Mouse (Mus musculus) liver, embryonic 13.5 days (tissue): Measurements from ENCODE around the gene Gm43552. TPM values are rescaled to one million over a fixed set of nuclear protein-coding genes. Genes with fewer than 3 reads are reported as not detected.
"Not testable (repeated sequence)": the region's sequence is repeated elsewhere in the genome, so short reads cannot be mapped to it uniquely, and the experiment has no call there.

Experiments
- ATAC-seq: fragments of 200-750 bp; cut with Nextera tagmentation; 2 replicates; pipeline ENCODE4 v1.8.0; 2017; ENCODE audit warnings: low read depth, mild to moderate bottlenecking, moderate number of reproducible peaks, moderate library complexity
- DNase-seq: peaks from one replicate; pipeline ENCODE4 v3.0.0; 2022
- H3K27ac ChIP-seq: fragments of 300-500 bp; sonication (generic); 2 replicates; pipeline ENCODE4 v1.5.1; 2015; ENCODE audit warnings: moderate library complexity, mild to moderate bottlenecking, inconsistent platforms
- H3K27me3 ChIP-seq: fragments of 300-500 bp; sonication (generic); 2 replicates; pipeline ENCODE4 v1.6.1; 2015; ENCODE audit warnings: mild to moderate bottlenecking, inconsistent platforms
- H3K36me3 ChIP-seq: fragments of 300-500 bp; sonication (generic); 2 replicates; pipeline ENCODE4 v1.6.1; 2015; ENCODE audit warnings: mild to moderate bottlenecking, inconsistent platforms
- H3K4me1 ChIP-seq: fragments of 300-500 bp; sonication (generic); replicated peaks from 2 replicates; pipeline ENCODE4 v1.6.1; 2015; ENCODE audit warnings: inconsistent platforms
- H3K4me2 ChIP-seq: fragments of 300-500 bp; sonication (generic); 2 replicates; pipeline ENCODE4 v1.6.1; 2015; ENCODE audit warnings: inconsistent platforms, mild to moderate bottlenecking, moderate library complexity
- H3K4me3 ChIP-seq: fragments of 300-500 bp; sonication (generic); replicated peaks from 2 replicates; pipeline ENCODE4 v1.5.1; 2015; ENCODE audit warnings: mild to moderate bottlenecking, inconsistent platforms
- H3K9ac ChIP-seq: fragments of 300-500 bp; sonication (generic); 2 replicates; pipeline ENCODE4 v1.6.1; 2015; ENCODE audit warnings: mild to moderate bottlenecking, inconsistent platforms
- H3K9me3 ChIP-seq: fragments of 300-500 bp; sonication (generic); replicated peaks from 2 replicates; pipeline ENCODE4 v1.6.1; 2016; ENCODE audit warnings: inconsistent platforms
- WGBS: fragments of 180-500 bp; shearing (Covaris S2); methylation state at CpG from one replicate; pipeline ENCODE4 v1.1.7; 2015; ENCODE audit not compliant: insufficient replicate concordance; 5-methylcytosine and 5-hydroxymethylcytosine counted together
- polyA plus RNA-seq: library from polyadenylated mRNA; unstranded; fragments of >200 nt; fragmentation: Nextera tagmentation; extraction: Ambion mirVana; gene quantifications from 2 replicates; pipeline ENCODE4 v1.2.1, GENCODE M21; 2015

Gene Gm43552
- 1.0 TPM in 1 of 2 replicates, not detected in the other for polyA plus RNA-seq

GRCm38 (mm10) chr5:65492716-65493531 is at the start of gene Gm43552:
Gene Gm43552, minus strand, starts transcription at chr5:65492833.
- H3K27ac ChIP-seq = peak within 1 kb of the TSS; percentile 89
- H3K9ac ChIP-seq = peak within 1 kb of the TSS; percentile 87
- H3K4me2 ChIP-seq = peak within 1 kb of the TSS; percentile 93
- DNase-seq (peak; percentile 88), ATAC-seq (peak; percentile 94)
- H3K9me3 ChIP-seq = no peaks in the 10 kb centered on the region
- H3K36me3 ChIP-seq = no peaks in the 10 kb centered on the region
- peaks cover 24% of the 10 kb centered on the region for H3K4me1 ChIP-seq
- WGBS = under 1% methylated on average over 69 of the region's 69 CpGs
- H3K4me3 ChIP-seq = peak within 1 kb of the TSS; percentile 87
- peaks cover 8% of the 10 kb centered on the region for H3K27me3 ChIP-seq

GRCm38 (mm10) chr5:65541889-65542288 is 49.3 kb upstream of the Gm43552 start:
- no peak for ATAC-seq
- Histone ChIP-seq H3K9me3 (no peaks in the 10 kb centered on the region), H3K36me3 (peaks cover 23% of the 10 kb centered on the region), H3K27ac (no peak overlapping the region), H3K4me3 (no peak overlapping the region), H3K9ac (no peak overlapping the region), H3K4me1 (peaks cover 56% of the 10 kb centered on the region), H3K27me3 (no peaks in the 10 kb centered on the region), H3K4me2 (no peak overlapping the region)
- WGBS = 83% methylated on average over 3 of the region's 3 CpGs
- no peak for DNase-seq

- H3K9ac ChIP-seq = 0 out of 2 replicates have a peak overlapping the region, but pooled peaks have one; percentile 49
- H3K4me1 ChIP-seq = peaks cover 54% of the 10 kb centered on the region
- H3K4me2 ChIP-seq = peak overlapping the region; percentile 39
- no peaks in the 10 kb centered on the region for H3K27me3 ChIP-seq
- H3K9me3 ChIP-seq = no peaks in the 10 kb centered on the region
- no peak overlapping the region for H3K4me3 ChIP-seq
- H3K27ac ChIP-seq = no peak overlapping the region
- DNase-seq (no peak), ATAC-seq (no peak)
- H3K36me3 ChIP-seq = peaks cover 15% of the 10 kb centered on the region; the same call in 1 of the 2 replicates
- 80% methylated on average over 3 of the region's 3 CpGs for WGBS
Observed at GRCm38 (mm10) chr5:65539786-65540185, 47.2 kb upstream of the Gm43552 start.

GRCm38 (mm10) chr5:65538829-65539228 is 46.2 kb upstream of the Gm43552 start:
- Histone ChIP-seq H3K4me3 (peak overlapping the region; percentile 50), H3K9me3 (no peaks in the 10 kb centered on the region), H3K4me1 (peaks cover 58% of the 10 kb centered on the region), H3K9ac (peak overlapping the region; percentile 67), H3K27me3 (no peaks in the 10 kb centered on the region), H3K4me2 (peak overlapping the region; percentile 66), H3K36me3 (peaks cover 15% of the 10 kb centered on the region; the same call in 1 of the 2 replicates), H3K27ac (no peak overlapping the region)
- WGBS = 36% methylated on average over 4 of the region's 4 CpGs
- DNase-seq = no peak
- no peak for ATAC-seq

GRCm38 (mm10) chr5:65538121-65538520 is 45.5 kb upstream of the Gm43552 start:
- Histone ChIP-seq H3K36me3 (peaks cover 9% of the 10 kb centered on the region; the same call in 1 of the 2 replicates), H3K27me3 (no peaks in the 10 kb centered on the region), H3K4me3 (peak overlapping the region; percentile 83), H3K4me2 (peak overlapping the region; percentile 86), H3K9me3 (no peaks in the 10 kb centered on the region), H3K4me1 (peaks cover 54% of the 10 kb centered on the region), H3K27ac (peak overlapping the region; percentile 94), H3K9ac (peak overlapping the region; percentile 94)
- no peak for DNase-seq
- WGBS = under 1% methylated on average over 4 of the region's 4 CpGs
- ATAC-seq = no peak

- Histone ChIP-seq H3K9me3 (no peaks in the 10 kb centered on the region), H3K4me2 (peak overlapping the region; percentile 86), H3K27me3 (no peaks in the 10 kb centered on the region), H3K36me3 (peaks cover 9% of the 10 kb centered on the region; the same call in 1 of the 2 replicates), H3K4me1 (peaks cover 53% of the 10 kb centered on the region), H3K9ac (peak overlapping the region; percentile 94), H3K27ac (peak overlapping the region; percentile 94), H3K4me3 (peak overlapping the region; percentile 83)
- WGBS = under 1% methylated on average over 41 of the region's 59 CpGs
- peak; percentile 63 for ATAC-seq
- peak; percentile 55 for DNase-seq
Observed at GRCm38 (mm10) chr5:65537420-65538071, 44.9 kb upstream of the Gm43552 start.

- Histone ChIP-seq H3K36me3 (peaks cover 6% of the 10 kb centered on the region; the same call in 1 of the 2 replicates), H3K4me2 (peak within 1 kb of the TSS; percentile 86), H3K9me3 (no peaks in the 10 kb centered on the region), H3K27me3 (no peaks in the 10 kb centered on the region), H3K4me3 (peak within 1 kb of the TSS; percentile 83), H3K27ac (peak within 1 kb of the TSS; percentile 94), H3K4me1 (peaks cover 47% of the 10 kb centered on the region), H3K9ac (peak within 1 kb of the TSS; percentile 94)
- ATAC-seq = peak; percentile 95
- WGBS = under 1% methylated on average over 60 of the region's 66 CpGs
- DNase-seq = peak; percentile 92
Observed at GRCm38 (mm10) chr5:65536751-65537419, 44.3 kb upstream of the Gm43552 start, which contains the start of the genes Smim14 and Ube2k. Gene Smim14, minus strand, starts transcription at chr5:65537184. Gene Ube2k, plus strand, starts transcription at chr5:65537233.

- not testable (repeated sequence) for DNase-seq, H3K9me3 ChIP-seq, ATAC-seq, H3K27me3 ChIP-seq, H3K36me3 ChIP-seq
- Histone ChIP-seq H3K4me2 (peak overlapping the region; percentile 86), H3K4me3 (peak overlapping the region; percentile 83), H3K27ac (peak overlapping the region; percentile 94), H3K4me1 (peaks cover 40% of the 10 kb centered on the region), H3K9ac (peak overlapping the region; percentile 94)
- 75% methylated on average over 10 of the region's 10 CpGs for WGBS
Observed at GRCm38 (mm10) chr5:65536068-65536465, 43.4 kb upstream of the Gm43552 start.

GRCm38 (mm10) chr5:65535457-65536067 is 42.9 kb upstream of the Gm43552 start:
- Histone ChIP-seq H3K4me3 (peak overlapping the region; percentile 83; the same call in 1 of the 2 replicates), H3K9ac (no peak overlapping the region), H3K27ac (peak overlapping the region; percentile 94; the same call in 1 of the 2 replicates), H3K9me3 (no peaks in the 10 kb centered on the region), H3K4me2 (peak overlapping the region; percentile 86), H3K36me3 (no peaks in the 10 kb centered on the region), H3K4me1 (peaks cover 40% of the 10 kb centered on the region), H3K27me3 (no peaks in the 10 kb centered on the region)
- WGBS = 47% methylated on average over 5 of the region's 5 CpGs
- DNase-seq (peak; percentile 50), ATAC-seq (no peak; the same call in 1 of the 2 replicates)

- no peak for ATAC-seq
- no peaks in the 10 kb centered on the region for H3K9me3 ChIP-seq
- no peak overlapping the region for H3K27ac ChIP-seq
- DNase-seq = no peak
- no peak overlapping the region for H3K4me2 ChIP-seq
- WGBS = 79% methylated on average over 4 of the region's 4 CpGs
- no peaks in the 10 kb centered on the region for H3K27me3 ChIP-seq
- H3K9ac ChIP-seq = no peak overlapping the region
- no peak overlapping the region for H3K4me3 ChIP-seq
- no peaks in the 10 kb centered on the region for H3K36me3 ChIP-seq
- H3K4me1 ChIP-seq = peaks cover 39% of the 10 kb centered on the region
Observed at GRCm38 (mm10) chr5:65534496-65534895, 41.9 kb upstream of the Gm43552 start.
